Mouse (Mus musculus): ENCODE data around the gene Zfp607a.
"Not testable (repeated sequence)": the region's sequence is repeated elsewhere in the genome, so short reads cannot be mapped to it uniquely, and the experiment has no call there.

The Zfp607a gene

GRCm38 (mm10) chr7:27857227-27857626 is at the start of gene Zfp607a:
TSS of gene Zfp607a (plus strand) at chr7:27857527.
- no peak for DNase-seq (ENCODE audit: low spot score)

- DNase-seq (ENCODE audit: low spot score), result no peak
Measured at GRCm38 (mm10) chr7:27818526-27819110, 38.7 kb upstream of the Zfp607a start.

- no peak for DNase-seq (ENCODE audit: low spot score)
Measured at GRCm38 (mm10) chr7:27822611-27823010, 34.7 kb upstream of the Zfp607a start.

GRCm38 (mm10) chr7:27834131-27834530 is 23.2 kb upstream of the Zfp607a start:
- DNase-seq (ENCODE audit: low spot score), result no peak

GRCm38 (mm10) chr7:27837896-27838295 is 19.4 kb upstream of the Zfp607a start:
- no peak for DNase-seq (ENCODE audit: low spot score)

- DNase-seq (ENCODE audit: low spot score), result peak; percentile 44
Measured at GRCm38 (mm10) chr7:27838323-27839249, 18.7 kb upstream of the Zfp607a start, which contains the start of gene Zfp59. TSS of gene Zfp59 (plus strand) at chr7:27838607.

- DNase-seq (ENCODE audit: low spot score), result no peak
Measured at GRCm38 (mm10) chr7:27839596-27839995, 17.7 kb upstream of the Zfp607a start.

- no peak for DNase-seq (ENCODE audit: low spot score)
Measured at GRCm38 (mm10) chr7:27840104-27840503, 17.2 kb upstream of the Zfp607a start.

GRCm38 (mm10) chr7:27859301-27860251 is 2.2 kb downstream of the Zfp607a start:
- DNase-seq (ENCODE audit: low spot score), result no peak

- peak; percentile 25 for DNase-seq (ENCODE audit: low spot score)
Measured at GRCm38 (mm10) chr7:27860396-27861235, 3.3 kb downstream of the Zfp607a start.

- not testable (repeated sequence) for DNase-seq (ENCODE audit: low spot score)
Measured at GRCm38 (mm10) chr7:27862578-27862977, 5.3 kb downstream of the Zfp607a start.

- no peak for DNase-seq (ENCODE audit: low spot score)
Measured at GRCm38 (mm10) chr7:27881721-27882120, 24.4 kb downstream of the Zfp607a start.

- DNase-seq (ENCODE audit: low spot score), result no peak
Measured at GRCm38 (mm10) chr7:27900601-27901000, 43.3 kb downstream of the Zfp607a start.

GRCm38 (mm10) chr7:27905061-27905848 is 47.9 kb downstream of the Zfp607a start:
- DNase-seq (ENCODE audit: low spot score), result no peak

- DNase-seq (ENCODE audit: low spot score), result not testable (repeated sequence)
Measured at GRCm38 (mm10) chr7:27910952-27911351, 53.6 kb downstream of the Zfp607a start.

GRCm38 (mm10) chr7:27927041-27927440 is 69.7 kb downstream of the Zfp607a start:
- DNase-seq (ENCODE audit: low spot score), result not testable (repeated sequence)

- DNase-seq (ENCODE audit: low spot score), result no peak
Measured at GRCm38 (mm10) chr7:27928818-27929695, 71.7 kb downstream of the Zfp607a start, which contains the start of gene Zfp974. TSS of gene Zfp974 (minus strand) at chr7:27929460.
